Mouse (Mus musculus) embryonic facial prominence, embryonic 13.5 days (tissue): ENCODE results near the gene Kctd11. TPM values are rescaled to one million over a fixed set of nuclear protein-coding genes. Genes with fewer than 3 reads are reported as not detected.

Experiments used
- ATAC-seq: fragments of 200-750 bp; cut with Nextera tagmentation; 2 replicates; pipeline ENCODE4 v1.8.0; 2017; ENCODE audit warnings: low read depth; ENCODE audit not compliant: insufficient number of reproducible peaks, insufficient read depth, low FRiP score, low TSS enrichment
- H3K27ac ChIP-seq: fragments of 300-500 bp; sonication (generic); 2 replicates; pipeline ENCODE4 v1.5.1; 2015; ENCODE audit warnings: moderate library complexity, mild to moderate bottlenecking, inconsistent platforms
- H3K27me3 ChIP-seq: fragments of 300-500 bp; sonication (generic); 2 replicates; pipeline ENCODE4 v1.6.1; 2015; ENCODE audit warnings: mild to moderate bottlenecking, inconsistent platforms
- H3K36me3 ChIP-seq: fragments of 300-500 bp; sonication (generic); 2 replicates; pipeline ENCODE4 v1.6.1; 2015; ENCODE audit warnings: mild to moderate bottlenecking, inconsistent platforms
- H3K4me1 ChIP-seq: fragments of 300-500 bp; sonication (generic); 2 replicates; pipeline ENCODE4 v1.6.1; 2015; ENCODE audit warnings: inconsistent platforms
- H3K4me2 ChIP-seq: fragments of 300-500 bp; sonication (generic); 2 replicates; pipeline ENCODE4 v1.6.1; 2015; ENCODE audit warnings: moderate library complexity, mild to moderate bottlenecking, inconsistent platforms
- H3K4me3 ChIP-seq: fragments of 300-500 bp; sonication (generic); 2 replicates; pipeline ENCODE4 v1.5.1; 2015; ENCODE audit warnings: mild to moderate bottlenecking, inconsistent platforms
- H3K9ac ChIP-seq: fragments of 300-500 bp; sonication (generic); 2 replicates; pipeline ENCODE4 v1.6.1; 2015; ENCODE audit warnings: mild to moderate bottlenecking, inconsistent platforms
- H3K9me3 ChIP-seq: fragments of 300-500 bp; sonication (generic); 2 replicates; pipeline ENCODE4 v1.6.1; 2016; ENCODE audit warnings: inconsistent platforms
- WGBS: fragments of 180-500 bp; shearing (Covaris S2); methylation state at CpG from one replicate; pipeline ENCODE4 v1.1.7; 2015; ENCODE audit warnings: mixed read lengths; 5-methylcytosine and 5-hydroxymethylcytosine counted together
- polyA plus RNA-seq: library from polyadenylated mRNA; unstranded; fragments of >200 nt; fragmentation: Nextera tagmentation; extraction: Ambion mirVana; gene quantifications from 2 replicates; pipeline ENCODE4 v1.2.1, GENCODE M21; 2015

Kctd11 gene
- polyA plus RNA-seq, 1 experiment from 2014 or later: 3.8 TPM

DNA sequence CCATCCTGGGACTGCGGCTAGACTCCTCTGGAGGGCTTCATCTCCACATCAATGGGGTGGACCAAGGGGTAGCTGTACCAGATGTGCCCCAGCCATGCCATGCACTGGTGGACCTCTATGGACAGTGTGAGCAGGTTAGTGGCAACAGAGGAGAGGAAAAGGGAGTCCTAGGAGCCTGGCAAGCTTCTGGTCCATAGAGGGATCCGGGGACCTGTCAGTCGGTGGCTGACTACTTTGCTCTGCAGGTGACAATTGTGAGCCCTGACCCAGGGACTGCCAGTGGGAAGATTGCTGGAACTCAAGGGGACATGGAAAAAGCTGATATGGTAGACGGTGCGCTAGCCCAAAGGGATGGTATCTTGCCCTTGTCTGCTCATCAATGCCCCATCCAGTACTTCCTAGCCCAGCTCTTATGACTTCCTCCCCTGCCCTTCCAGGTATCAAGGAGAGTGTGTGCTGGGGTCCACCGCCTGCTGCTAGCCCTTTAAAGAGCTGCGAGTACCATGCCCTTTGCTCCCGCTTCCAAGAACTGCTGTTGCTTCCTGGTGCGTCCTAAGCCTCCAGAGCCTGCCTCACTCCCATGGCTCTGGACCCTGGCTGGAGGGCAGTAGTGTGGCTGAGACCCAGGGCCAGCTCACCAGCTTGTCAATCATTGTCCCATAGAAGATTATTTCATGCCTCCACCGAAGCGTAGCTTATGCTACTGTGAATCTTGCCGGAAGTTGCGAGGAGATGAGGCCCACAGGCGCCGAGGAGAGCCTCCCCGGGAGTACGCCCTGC, 29.8 kb upstream of the Kctd11 start:
- Histone ChIP-seq H3K27ac (no peak overlapping the region), H3K4me2 (no peak overlapping the region), H3K36me3 (peaks cover 87% of the 10 kb centered on the region), H3K27me3 (no peaks in the 10 kb centered on the region), H3K4me3 (no peak overlapping the region), H3K4me1 (peaks cover 27% of the 10 kb centered on the region), H3K9me3 (no peaks in the 10 kb centered on the region), H3K9ac (no peak overlapping the region)
- WGBS: 90% methylated on average over 17 of the region's 17 CpGs
- ATAC-seq: no peak

DNA sequence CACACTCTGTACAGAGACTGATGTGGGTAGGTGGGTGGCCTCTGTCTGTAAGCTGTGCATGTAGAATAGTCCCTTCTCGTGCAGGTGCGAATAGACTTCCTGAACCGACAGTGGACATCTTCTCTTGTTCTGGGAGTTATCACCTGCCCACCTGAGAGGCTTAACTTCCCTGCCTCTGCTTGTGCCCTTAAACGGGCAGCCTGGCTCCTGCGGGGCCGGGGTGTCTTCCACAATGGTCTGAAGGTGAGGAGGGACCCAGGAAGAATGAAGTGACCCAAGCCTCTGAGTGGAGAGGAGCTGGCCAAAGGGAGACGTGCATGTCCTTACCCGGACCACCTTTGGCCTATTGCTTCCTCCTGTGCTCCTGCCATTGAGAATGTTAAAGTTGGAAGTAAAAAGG, 29.0 kb upstream of the Kctd11 start:
- Histone ChIP-seq H3K9me3 (no peaks in the 10 kb centered on the region), H3K9ac (no peak overlapping the region), H3K27me3 (no peaks in the 10 kb centered on the region), H3K27ac (no peak overlapping the region), H3K4me3 (no peak overlapping the region), H3K4me1 (peaks cover 19% of the 10 kb centered on the region), H3K36me3 (peaks cover 87% of the 10 kb centered on the region), H3K4me2 (no peak overlapping the region)
- WGBS: 92% methylated on average over 8 of the region's 8 CpGs
- ATAC-seq: no peak

DNA sequence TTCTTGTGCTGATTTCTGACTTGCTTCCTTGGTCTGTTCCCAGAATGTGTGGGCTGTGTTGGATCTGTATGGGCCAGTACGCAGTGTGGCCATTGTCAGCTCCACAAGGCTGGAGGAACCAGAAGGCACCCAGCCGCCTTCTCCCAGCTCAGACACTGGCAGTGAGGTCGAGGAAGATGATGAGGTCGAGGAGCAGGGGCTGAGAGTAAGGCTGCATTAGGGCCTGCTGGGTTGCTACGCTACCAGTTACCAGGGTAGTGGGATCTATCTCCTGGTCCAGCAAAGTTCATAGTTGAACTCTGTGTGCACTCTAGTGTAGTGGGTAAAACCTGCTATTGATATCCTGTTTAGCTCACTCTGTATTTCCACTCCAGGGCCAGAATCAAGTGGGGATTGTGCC, 28.0 kb upstream of the Kctd11 start:
- no peak overlapping the region for H3K4me3 ChIP-seq
- H3K27ac ChIP-seq: no peak overlapping the region
- no peak for ATAC-seq
- H3K9ac ChIP-seq: no peak overlapping the region
- WGBS: 87% methylated on average over 5 of the region's 5 CpGs
- peaks cover 9% of the 10 kb centered on the region for H3K4me1 ChIP-seq
- peaks cover 93% of the 10 kb centered on the region for H3K36me3 ChIP-seq
- no peak overlapping the region for H3K4me2 ChIP-seq
- H3K27me3 ChIP-seq: no peaks in the 10 kb centered on the region
- H3K9me3 ChIP-seq: no peaks in the 10 kb centered on the region

DNA sequence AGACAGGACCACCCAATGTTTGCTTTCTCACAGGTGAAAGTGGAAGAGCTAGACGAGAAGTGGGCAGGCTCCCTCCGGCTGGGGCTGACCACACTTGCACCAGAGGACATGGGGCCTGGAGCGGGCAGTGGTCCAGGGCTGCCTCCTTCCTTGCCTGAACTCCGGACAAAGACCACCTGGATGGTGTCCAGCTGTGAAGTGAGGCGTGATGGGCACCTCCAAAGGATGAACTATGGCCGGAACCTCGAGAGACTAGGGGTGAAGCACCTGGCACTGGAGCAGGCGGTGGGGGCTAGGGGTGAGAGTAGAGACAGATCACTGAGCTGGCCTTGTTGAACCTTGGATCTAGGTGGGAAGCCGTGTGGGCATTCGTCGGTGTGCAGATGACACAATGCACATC, 27.4 kb upstream of the Kctd11 start:
- H3K4me1 ChIP-seq: peaks cover 9% of the 10 kb centered on the region
- WGBS: 96% methylated on average over 11 of the region's 11 CpGs

DNA sequence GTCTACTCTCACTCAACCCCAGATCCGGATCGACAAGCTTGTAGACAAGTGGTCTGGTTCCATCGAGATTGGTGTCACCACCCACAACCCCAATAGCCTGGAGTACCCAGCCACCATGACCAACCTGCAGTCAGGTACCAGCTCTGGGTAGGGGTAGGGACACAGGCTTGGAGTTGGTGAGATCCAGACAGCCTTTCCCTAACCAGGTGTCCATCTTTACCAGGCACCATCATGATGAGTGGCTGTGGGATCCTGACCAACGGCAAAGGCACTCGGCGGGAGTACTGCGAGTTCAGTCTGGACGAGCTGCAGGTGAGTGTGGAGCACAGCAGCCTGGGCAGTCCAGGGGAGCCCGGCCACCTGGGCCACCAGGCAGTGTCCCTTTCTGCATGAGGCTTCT, 23.1 kb upstream of the Kctd11 start:
- H3K9ac ChIP-seq: 0 out of 2 replicates have a peak overlapping the region, but pooled peaks have one; percentile 2
- no peaks in the 10 kb centered on the region for H3K9me3 ChIP-seq
- H3K4me3 ChIP-seq: no peak overlapping the region
- ATAC-seq: no peak
- H3K27ac ChIP-seq: no peak overlapping the region
- no peak overlapping the region for H3K4me2 ChIP-seq
- H3K4me1 ChIP-seq: peaks cover 20% of the 10 kb centered on the region
- WGBS: 95% methylated on average over 9 of the region's 9 CpGs
- no peaks in the 10 kb centered on the region for H3K27me3 ChIP-seq
- H3K36me3 ChIP-seq: peaks cover 62% of the 10 kb centered on the region

More for the DNA sequence above, 27.4 kb upstream of the Kctd11 start:
- H3K4me2 ChIP-seq: no peak overlapping the region
- H3K4me3 ChIP-seq: no peak overlapping the region
- H3K36me3 ChIP-seq: peaks cover 98% of the 10 kb centered on the region
- peak overlapping the region; percentile 40; the same call in 1 of the 2 replicates for H3K9ac ChIP-seq
- no peak overlapping the region for H3K27ac ChIP-seq
- no peaks in the 10 kb centered on the region for H3K9me3 ChIP-seq
- H3K27me3 ChIP-seq: no peaks in the 10 kb centered on the region
- no peak for ATAC-seq

DNA sequence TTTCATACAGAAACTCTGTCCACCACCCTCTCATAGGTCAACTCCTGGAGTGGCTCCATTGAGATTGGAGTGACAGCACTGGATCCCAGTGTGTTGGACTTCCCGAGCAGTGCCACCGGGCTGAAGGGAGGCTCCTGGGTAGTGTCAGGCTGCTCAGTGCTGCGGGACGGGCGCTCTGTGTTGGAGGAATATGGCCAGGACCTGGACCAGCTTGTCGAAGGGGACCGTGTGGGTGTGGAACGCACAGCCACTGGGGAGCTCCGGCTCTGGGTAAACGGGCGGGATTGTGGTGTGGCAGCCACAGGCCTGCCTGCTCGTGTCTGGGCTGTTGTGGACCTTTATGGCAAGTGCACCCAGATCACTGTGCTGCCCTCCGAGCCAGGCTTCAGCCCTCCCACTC, 21.8 kb upstream of the Kctd11 start:
- ATAC-seq: no peak
- peak overlapping the region; percentile 83 for H3K4me2 ChIP-seq
- H3K4me3 ChIP-seq: peak overlapping the region; percentile 78
- WGBS: 88% methylated on average over 13 of the region's 13 CpGs
- H3K36me3 ChIP-seq: peaks cover 48% of the 10 kb centered on the region
- H3K4me1 ChIP-seq: peaks cover 28% of the 10 kb centered on the region
- H3K9me3 ChIP-seq: no peaks in the 10 kb centered on the region
- no peaks in the 10 kb centered on the region for H3K27me3 ChIP-seq
- no peak overlapping the region for H3K27ac ChIP-seq
- H3K9ac ChIP-seq: peak overlapping the region; percentile 96

DNA sequence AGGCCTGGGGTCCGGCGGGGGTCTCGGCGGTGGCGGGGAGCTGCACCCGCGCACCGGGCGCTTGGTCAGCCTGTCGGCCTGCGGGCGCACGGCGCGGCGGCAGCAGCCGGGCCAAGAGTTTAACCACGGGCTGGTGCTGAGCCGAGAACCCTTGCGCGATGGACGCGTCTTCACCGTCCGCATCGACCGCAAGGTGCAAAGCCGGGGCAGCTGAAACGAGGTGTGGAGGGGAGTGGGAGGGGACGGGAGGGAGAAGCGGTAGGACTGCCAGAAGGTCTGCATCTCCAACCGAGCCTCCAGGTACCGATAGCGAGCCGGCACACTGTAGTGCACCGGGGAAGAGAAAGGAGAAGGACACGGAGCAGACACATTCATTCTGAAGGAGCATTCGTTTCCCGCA, 20.8 kb upstream of the Kctd11 start:
- Histone ChIP-seq H3K4me1 (peaks cover 28% of the 10 kb centered on the region), H3K4me2 (peak overlapping the region; percentile 83), H3K27ac (peak overlapping the region; percentile 97), H3K4me3 (peak overlapping the region; percentile 78), H3K36me3 (peaks cover 39% of the 10 kb centered on the region), H3K9me3 (no peaks in the 10 kb centered on the region), H3K9ac (peak overlapping the region; percentile 96), H3K27me3 (no peaks in the 10 kb centered on the region)
- ATAC-seq: no peak
- WGBS: 1% methylated on average over 39 of the region's 39 CpGs

DNA sequence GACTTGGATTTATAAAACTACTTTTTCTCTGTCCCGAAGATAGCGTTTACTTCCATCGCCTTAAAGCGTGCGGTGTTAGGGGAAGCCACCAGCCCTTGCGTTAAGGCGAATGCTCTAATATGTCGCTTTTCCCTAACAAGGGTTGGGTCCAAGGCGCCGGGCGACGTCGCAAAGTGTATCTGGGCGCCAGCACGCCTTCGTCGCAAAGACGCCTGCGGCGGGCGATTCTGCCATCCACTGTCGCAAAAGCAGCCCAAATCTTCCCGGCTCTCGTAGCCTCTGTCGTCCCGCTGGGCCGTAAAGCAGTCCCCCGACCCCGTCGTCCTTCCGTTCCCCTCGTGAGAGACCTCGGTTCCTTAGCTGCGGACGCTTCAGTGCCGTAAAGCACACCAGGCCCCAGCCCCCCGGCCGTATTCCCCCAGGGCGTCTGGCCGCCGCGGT, 20.2 kb upstream of the Kctd11 start:
- no peaks in the 10 kb centered on the region for H3K9me3 ChIP-seq
- under 1% methylated on average over 42 of the region's 42 CpGs for WGBS
- peak overlapping the region; percentile 83 for H3K4me2 ChIP-seq
- peak overlapping the region; percentile 78 for H3K4me3 ChIP-seq
- peaks cover 33% of the 10 kb centered on the region for H3K36me3 ChIP-seq
- peak; percentile 76 for ATAC-seq
- no peaks in the 10 kb centered on the region for H3K27me3 ChIP-seq
- H3K4me1 ChIP-seq: peaks cover 28% of the 10 kb centered on the region
- H3K27ac ChIP-seq: peak overlapping the region; percentile 97
- H3K9ac ChIP-seq: peak overlapping the region; percentile 96

DNA sequence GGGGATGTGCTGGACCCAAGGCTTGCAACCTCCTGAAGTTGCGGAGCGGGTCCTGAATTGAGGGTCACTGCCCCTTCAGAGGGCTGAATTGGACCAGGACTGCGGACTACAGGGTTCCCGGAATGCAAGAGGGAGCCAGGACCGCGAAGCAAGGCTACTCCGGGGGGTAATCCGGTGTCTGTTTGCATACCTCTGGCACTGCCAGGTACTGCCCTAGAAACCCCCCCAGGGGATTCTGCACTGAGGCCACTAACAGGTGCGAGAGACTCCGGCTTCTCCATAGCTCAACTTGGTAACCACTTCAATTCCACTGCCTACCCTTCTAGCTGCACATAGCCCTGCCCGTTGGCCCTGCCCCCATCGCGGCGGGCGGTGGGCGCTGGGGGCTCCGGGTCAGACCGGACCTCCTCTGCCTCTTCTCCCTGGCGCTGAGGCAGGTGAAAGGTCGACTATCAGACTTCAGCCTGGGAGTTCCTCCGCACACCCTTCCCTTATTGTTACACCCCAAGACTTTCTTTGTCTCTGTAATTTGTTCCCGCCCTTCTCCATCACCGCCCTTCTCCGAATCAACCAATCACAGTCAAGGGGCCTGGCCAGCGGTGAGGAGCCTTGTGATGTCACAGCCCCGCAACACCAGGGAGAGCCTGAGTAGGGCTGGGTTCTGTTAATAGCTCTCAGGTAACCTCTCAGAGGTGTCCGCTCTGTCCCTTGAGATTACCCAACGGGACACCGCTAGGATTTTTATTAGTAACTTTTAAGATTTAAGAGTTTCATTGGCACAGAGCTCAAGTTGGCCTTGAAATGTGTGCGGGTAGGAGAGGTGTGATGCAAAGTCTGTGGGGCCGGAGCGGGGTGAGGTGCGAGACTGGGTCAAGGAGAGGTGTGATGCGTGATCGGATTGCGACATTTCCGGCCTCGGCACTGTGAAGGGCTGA, 19.5 kb upstream of the Kctd11 start, which contains the start of the genes 2810408A11Rik and Neurl4:
2810408A11Rik (minus strand) TSS at position 517 of the 935 bp plus-strand sequence.
Neurl4 (plus strand) TSS at position 602 of the 935 bp plus-strand sequence.
- H3K9ac ChIP-seq: peak within 1 kb of the TSS; percentile 96
- H3K36me3 ChIP-seq: peaks cover 26% of the 10 kb centered on the region
- H3K4me1 ChIP-seq: peaks cover 28% of the 10 kb centered on the region
- no peaks in the 10 kb centered on the region for H3K9me3 ChIP-seq
- H3K27me3 ChIP-seq: no peaks in the 10 kb centered on the region
- peak within 1 kb of the TSS; percentile 97 for H3K27ac ChIP-seq
- H3K4me2 ChIP-seq: peak within 1 kb of the TSS; percentile 83
- 0% methylated on average over 38 of the region's 38 CpGs for WGBS
- H3K4me3 ChIP-seq: peak within 1 kb of the TSS; percentile 78
- peak; percentile 92 for ATAC-seq

DNA sequence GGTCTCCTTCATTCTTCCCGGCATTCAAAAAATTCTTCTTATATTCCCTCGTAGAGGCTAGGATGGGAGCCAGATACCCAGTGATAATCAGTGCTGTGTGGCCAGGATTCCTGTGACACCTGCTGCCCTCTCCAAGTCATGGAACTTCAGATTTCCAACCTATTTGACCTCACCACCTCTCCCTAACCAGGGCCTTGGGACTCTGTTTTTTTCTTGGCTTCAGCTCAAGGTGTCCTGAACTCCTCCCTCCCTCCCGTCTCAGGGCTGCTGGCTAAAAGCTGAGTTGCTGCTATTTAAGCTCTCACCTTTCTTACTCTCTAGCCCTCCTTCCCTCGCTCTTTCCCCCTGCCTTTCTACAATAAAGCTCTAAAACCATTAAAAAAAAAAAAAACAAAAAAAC, 18.7 kb upstream of the Kctd11 start:
- Histone ChIP-seq H3K4me1 (peaks cover 28% of the 10 kb centered on the region), H3K27me3 (no peaks in the 10 kb centered on the region), H3K9me3 (no peaks in the 10 kb centered on the region), H3K9ac (peak overlapping the region; percentile 96), H3K4me3 (peak overlapping the region; percentile 78), H3K36me3 (peaks cover 17% of the 10 kb centered on the region), H3K4me2 (peak overlapping the region; percentile 83), H3K27ac (peak overlapping the region; percentile 97; the same call in 1 of the 2 replicates)
- 21% methylated on average over 4 of the region's 4 CpGs for WGBS
- no peak for ATAC-seq

DNA sequence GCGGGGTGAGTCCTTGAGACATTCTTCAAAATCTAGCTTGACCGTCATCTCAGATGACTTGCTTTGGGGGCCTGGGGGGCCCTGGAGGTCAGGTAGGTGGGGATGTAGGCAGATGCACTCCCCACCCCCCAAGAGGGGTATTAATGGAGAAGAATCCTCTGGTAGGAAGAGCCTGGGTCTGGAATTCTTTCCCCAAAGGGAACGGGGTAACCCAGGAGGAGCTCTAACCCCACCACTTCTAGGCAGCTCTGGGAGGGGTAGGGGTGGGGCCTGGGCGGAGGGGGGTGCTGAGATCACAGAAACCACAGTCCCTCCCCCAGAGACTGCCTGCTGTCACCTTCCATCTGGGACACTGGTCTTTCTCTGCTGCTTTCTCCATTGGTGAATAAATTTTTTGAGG, 14.1 kb upstream of the Kctd11 start, which contains the start of gene Acap1:
Acap1 (minus strand) TSS at position 249 of the 400 bp plus-strand sequence.
- Histone ChIP-seq H3K9ac (no peak within 1 kb of the TSS), H3K4me3 (no peak within 1 kb of the TSS), H3K4me1 (peaks cover 15% of the 10 kb centered on the region), H3K27ac (no peak within 1 kb of the TSS; the same call in 1 of the 2 replicates), H3K27me3 (no peaks in the 10 kb centered on the region), H3K4me2 (no peak within 1 kb of the TSS), H3K9me3 (no peaks in the 10 kb centered on the region), H3K36me3 (no peaks in the 10 kb centered on the region)
- ATAC-seq: no peak
- WGBS: 78% methylated on average over 4 of the region's 4 CpGs
